Mouse (Mus musculus): ENCODE results near the gene Ifna4. TPM values are rescaled to one million over a fixed set of nuclear protein-coding genes. Genes with fewer than 3 reads are reported as not detected.
"Not testable (repeated sequence)": the region's sequence is repeated elsewhere in the genome, so short reads cannot be mapped to it uniquely, and the experiment has no call there.

The Ifna4 gene
- not detected in 2 replicates for polyA plus RNA-seq (2015; fragmentation: Nextera tagmentation; extraction: Ambion mirVana)

- DNase-seq (ENCODE audit: low spot score) (no peak), ATAC-seq (ENCODE audit: low FRiP score, low TSS enrichment) (no peak)
- Histone ChIP-seq H3K4me1 (replicated peaks; ENCODE audit: control insufficient read depth, insufficient read depth) (no peaks in the 10 kb centered on the region), H3K4me2 (replicated peaks; ENCODE audit: low read depth) (no peak within 1 kb of the TSS), H3K36me3 (ENCODE audit: control insufficient read depth, insufficient read depth, low read length) (no peaks in the 10 kb centered on the region), H3K9me3 (ENCODE audit: control insufficient read depth, low read length) (no peaks in the 10 kb centered on the region), H3K27me3 (ENCODE audit: control insufficient read depth, insufficient read depth, low read length) (no peaks in the 10 kb centered on the region), H3K4me3 (ENCODE audit: low read depth, low read length) (no peak within 1 kb of the TSS), H3K9ac (ENCODE audit: low read length) (no peak within 1 kb of the TSS), H3K27ac (replicated peaks) (no peak within 1 kb of the TSS)
- TF ChIP-seq CTCF (IDR thresholded peaks at IDR 0.05; ENCODE audit: low read depth) (no peak), EP300 (optimal IDR thresholded peaks at IDR 0.05) (no peak)
- 57% methylated on average over 2 of the region's 2 CpGs for WGBS
Measured at GRCm38 (mm10) chr4:88841438-88841911, at the start of gene Ifna4. Gene Ifna4, plus strand, starts transcription at chr4:88841861.

GRCm38 (mm10) chr4:88793936-88794675 lies 47.6 kb upstream of the Ifna4 start, which contains the start of gene Gm13275:
Gene Gm13275, plus strand, starts transcription at chr4:88794487.
- H3K36me3 ChIP-seq (ENCODE audit: control insufficient read depth, insufficient read depth, low read length); H3K9ac ChIP-seq (ENCODE audit: low read length); H3K4me2 ChIP-seq (replicated peaks; ENCODE audit: low read depth); DNase-seq (ENCODE audit: low spot score); H3K27me3 ChIP-seq (ENCODE audit: control insufficient read depth, insufficient read depth, low read length); ATAC-seq (ENCODE audit: low FRiP score, low TSS enrichment); H3K4me1 ChIP-seq (replicated peaks; ENCODE audit: control insufficient read depth, insufficient read depth); H3K4me3 ChIP-seq (ENCODE audit: low read depth, low read length); H3K27ac ChIP-seq (replicated peaks); H3K9me3 ChIP-seq (ENCODE audit: control insufficient read depth, low read length): not testable (repeated sequence)
- WGBS = 0% methylated on average over 7 of the region's 52 CpGs
- TF ChIP-seq CTCF (IDR thresholded peaks at IDR 0.05; ENCODE audit: low read depth) = peak; percentile 47

DNA sequence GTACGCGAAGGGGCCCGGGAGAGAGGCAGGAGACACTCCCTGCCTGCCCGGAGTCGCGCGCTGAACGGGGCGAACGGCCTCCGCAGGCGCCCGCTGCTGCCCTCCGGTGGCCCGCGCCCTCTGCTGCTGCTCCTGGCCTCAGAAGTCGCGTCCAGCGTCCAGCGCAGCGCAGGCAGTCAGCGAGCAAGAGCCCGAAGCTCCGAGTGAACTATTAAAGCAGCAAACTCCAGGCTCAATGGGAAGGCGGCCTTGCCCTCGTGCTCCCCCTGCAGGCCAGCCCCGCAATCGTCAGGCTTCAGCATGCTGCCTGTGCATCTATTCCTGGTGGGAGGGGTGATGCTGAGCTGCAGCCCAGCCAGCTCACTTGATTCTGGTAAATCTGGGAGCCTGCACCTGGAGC lies 44.6 kb upstream of the Ifna4 start, which contains the start of gene Gm13279:
Gene Gm13279 (plus strand): TSS at position 301 of the 400 bp plus-strand sequence.
- H3K9ac ChIP-seq (ENCODE audit: low read length); H3K27ac ChIP-seq (replicated peaks); H3K36me3 ChIP-seq (ENCODE audit: control insufficient read depth, insufficient read depth, low read length); ATAC-seq (ENCODE audit: low FRiP score, low TSS enrichment); DNase-seq (ENCODE audit: low spot score); H3K27me3 ChIP-seq (ENCODE audit: control insufficient read depth, insufficient read depth, low read length); H3K4me3 ChIP-seq (ENCODE audit: low read depth, low read length); H3K9me3 ChIP-seq (ENCODE audit: control insufficient read depth, low read length); H3K4me2 ChIP-seq (replicated peaks; ENCODE audit: low read depth); H3K4me1 ChIP-seq (replicated peaks; ENCODE audit: control insufficient read depth, insufficient read depth): not testable (repeated sequence)
- WGBS = no CpG with 5 or more reads among the region's 28 CpGs

GRCm38 (mm10) chr4:88799365-88799764 lies 42.3 kb upstream of the Ifna4 start, which contains the start of gene Gm13285:
Gene Gm13285, plus strand, starts transcription at chr4:88799665.
- not testable (repeated sequence) for H3K4me1 ChIP-seq (replicated peaks; ENCODE audit: control insufficient read depth, insufficient read depth); H3K27me3 ChIP-seq (ENCODE audit: control insufficient read depth, insufficient read depth, low read length); H3K36me3 ChIP-seq (ENCODE audit: control insufficient read depth, insufficient read depth, low read length); DNase-seq (ENCODE audit: low spot score); H3K27ac ChIP-seq (replicated peaks); H3K4me3 ChIP-seq (ENCODE audit: low read depth, low read length); H3K9me3 ChIP-seq (ENCODE audit: control insufficient read depth, low read length); H3K4me2 ChIP-seq (replicated peaks; ENCODE audit: low read depth); H3K9ac ChIP-seq (ENCODE audit: low read length); ATAC-seq (ENCODE audit: low FRiP score, low TSS enrichment)
- 21% methylated on average over 2 of the region's 7 CpGs for WGBS

DNA sequence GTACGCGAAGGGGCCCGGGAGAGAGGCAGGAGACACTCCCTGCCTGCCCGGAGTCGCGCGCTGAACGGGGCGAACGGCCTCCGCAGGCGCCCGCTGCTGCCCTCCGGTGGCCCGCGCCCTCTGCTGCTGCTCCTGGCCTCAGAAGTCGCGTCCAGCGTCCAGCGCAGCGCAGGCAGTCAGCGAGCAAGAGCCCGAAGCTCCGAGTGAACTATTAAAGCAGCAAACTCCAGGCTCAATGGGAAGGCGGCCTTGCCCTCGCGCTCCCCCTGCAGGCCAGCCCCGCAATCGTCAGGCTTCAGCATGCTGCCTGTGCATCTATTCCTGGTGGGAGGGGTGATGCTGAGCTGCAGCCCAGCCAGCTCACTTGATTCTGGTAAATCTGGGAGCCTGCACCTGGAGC lies 38.7 kb upstream of the Ifna4 start, which contains the start of gene Gm13287:
Gene Gm13287 (plus strand): TSS at position 301 of the 400 bp plus-strand sequence.
- H3K27ac ChIP-seq (replicated peaks); H3K4me2 ChIP-seq (replicated peaks; ENCODE audit: low read depth); ATAC-seq (ENCODE audit: low FRiP score, low TSS enrichment); H3K9me3 ChIP-seq (ENCODE audit: control insufficient read depth, low read length); H3K4me3 ChIP-seq (ENCODE audit: low read depth, low read length); H3K36me3 ChIP-seq (ENCODE audit: control insufficient read depth, insufficient read depth, low read length); H3K9ac ChIP-seq (ENCODE audit: low read length); DNase-seq (ENCODE audit: low spot score); H3K27me3 ChIP-seq (ENCODE audit: control insufficient read depth, insufficient read depth, low read length); H3K4me1 ChIP-seq (replicated peaks; ENCODE audit: control insufficient read depth, insufficient read depth): not testable (repeated sequence)
- WGBS = no CpG with 5 or more reads among the region's 29 CpGs

GRCm38 (mm10) chr4:88805231-88805630 lies 36.4 kb upstream of the Ifna4 start, which contains the start of gene Gm13288:
Gene Gm13288, plus strand, starts transcription at chr4:88805531.
- H3K27ac ChIP-seq (replicated peaks); H3K9ac ChIP-seq (ENCODE audit: low read length); H3K27me3 ChIP-seq (ENCODE audit: control insufficient read depth, insufficient read depth, low read length); H3K4me1 ChIP-seq (replicated peaks; ENCODE audit: control insufficient read depth, insufficient read depth); H3K4me2 ChIP-seq (replicated peaks; ENCODE audit: low read depth); ATAC-seq (ENCODE audit: low FRiP score, low TSS enrichment); H3K4me3 ChIP-seq (ENCODE audit: low read depth, low read length); H3K9me3 ChIP-seq (ENCODE audit: control insufficient read depth, low read length); H3K36me3 ChIP-seq (ENCODE audit: control insufficient read depth, insufficient read depth, low read length); DNase-seq (ENCODE audit: low spot score): not testable (repeated sequence)
- WGBS = no CpG with 5 or more reads among the region's 8 CpGs
